Mouse (Mus musculus) layer of hippocampus, adult 8-10 months (tissue): ENCODE data around the gene Gm20773. TPM values are rescaled to one million over a fixed set of nuclear protein-coding genes. Genes with fewer than 3 reads are reported as not detected.
"Not testable (repeated sequence)": the region's sequence is repeated elsewhere in the genome, so short reads cannot be mapped to it uniquely, and the experiment has no call there.

ENCODE experiments used
- DNase-seq, 2 experiments: peaks; one replicate each; pipeline ENCODE4 v3.0.0; 2022; ENCODE audit warnings: low spot score in 2 of 2
- total RNA-seq, 4 experiments: library from RNA; stranded (reverse); gene quantifications; 2 replicates each; pipeline ENCODE4 v1.2.4; 2022

The Gm20773 gene
- total RNA-seq, result not detected

DNA sequence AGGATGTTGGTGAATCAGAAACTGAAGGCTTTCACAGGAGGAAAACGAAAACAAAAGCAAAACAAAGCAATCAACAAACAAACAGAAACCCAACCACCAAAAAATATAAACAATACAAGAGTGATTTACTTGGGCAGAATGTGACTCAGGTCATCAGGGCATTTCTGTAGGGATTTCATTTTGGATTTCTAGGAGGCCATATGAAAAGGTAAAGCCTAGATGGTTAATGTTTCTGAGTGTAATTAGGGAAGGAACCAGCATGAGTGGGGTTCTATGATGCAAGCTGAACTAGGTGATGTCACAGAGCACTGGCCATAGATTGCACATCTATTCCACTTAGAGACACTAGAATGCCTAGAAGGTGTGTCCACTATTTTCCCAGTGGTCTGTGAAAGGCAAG, at the start of gene Gm20773:
Gm20773 (plus strand) TSS at position 301 of the 400 bp plus-strand sequence.
- DNase-seq, result not testable (repeated sequence)

GRCm38 (mm10) chrY:13465479-13465878, 28.3 kb upstream of the Gm20773 start, which contains the start of gene Gm21866:
TSS of gene Gm21866 (minus strand) at chrY:13465579.
- DNase-seq, result not testable (repeated sequence)

Other genes with a start within 250 kb of the Gm20773 start
- not detected for gene Gm21440, start 241.6 kb upstream of the Gm20773 start, total RNA-seq
- not detected for gene Gm21454, start 241.6 kb upstream of the Gm20773 start, total RNA-seq
- gene Gm21725, start 145.0 kb upstream of the Gm20773 start, total RNA-seq, result not detected
- not detected for gene Gm21866, start 28.4 kb upstream of the Gm20773 start, total RNA-seq